Mouse (Mus musculus): ENCODE data around the gene Rftn1. TPM values are rescaled to one million over a fixed set of nuclear protein-coding genes. Genes with fewer than 3 reads are reported as not detected.

Rftn1 gene
- total RNA-seq, 1 experiment = 5.0 TPM

DNA sequence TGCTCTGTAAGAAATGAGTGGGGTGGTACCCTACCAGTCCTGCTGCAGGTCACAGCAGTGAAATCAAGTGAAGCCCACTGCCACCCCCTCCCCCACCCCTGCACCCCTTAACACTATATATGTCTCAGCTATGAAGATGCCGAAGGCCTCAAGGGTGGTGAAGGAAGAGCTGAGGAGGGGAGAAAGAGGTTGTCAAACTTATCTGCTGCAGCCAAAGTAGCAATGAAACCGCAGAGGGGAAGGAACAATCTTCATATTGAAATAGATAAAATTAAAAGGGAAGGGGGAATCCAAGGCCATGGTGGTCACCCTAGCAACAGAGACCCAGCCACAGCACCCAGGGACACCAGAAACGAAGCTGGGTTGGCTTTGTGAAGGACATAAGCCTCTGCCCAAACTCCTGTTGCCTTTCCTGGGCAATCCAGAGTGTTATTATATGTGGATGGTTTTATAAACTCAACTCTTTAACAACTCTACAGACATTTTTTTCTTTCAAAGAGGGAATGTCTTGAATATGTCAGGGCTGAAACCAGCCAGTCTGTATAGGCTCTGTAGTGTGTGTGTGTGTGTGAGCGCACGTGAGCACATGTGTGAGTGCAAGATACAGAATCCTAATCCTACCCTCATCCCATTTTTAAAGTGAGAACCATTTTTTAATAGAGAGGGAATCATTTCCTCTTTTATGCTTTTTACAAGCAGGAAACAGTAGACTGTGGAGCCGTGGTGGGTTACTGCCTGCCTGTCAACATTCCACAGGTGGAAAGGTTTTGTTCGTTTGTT is 119.5 kb downstream of the Rftn1 start:
- TF ChIP-seq MAFK (IDR thresholded peaks at IDR 0.05; ENCODE audit: insufficient read depth, low read depth, low read length) (no peak), CHD2 (IDR thresholded peaks at IDR 0.05; ENCODE audit: low read depth, low read length) (no peak), HCFC1 (IDR thresholded peaks at IDR 0.05; ENCODE audit: borderline replicate concordance, insufficient read depth, low read length) (no peak), ZC3H11A (IDR thresholded peaks at IDR 0.05; ENCODE audit: borderline replicate concordance, low read depth, low read length) (no peak), ZNF384 (IDR thresholded peaks at IDR 0.05; ENCODE audit: low read depth, low read length) (no peak)
- H3K27ac ChIP-seq (ENCODE audit: insufficient read depth, low read depth, low read length, poor library complexity, severe bottlenecking) = no peak overlapping the region
- no peak overlapping the region for H3K9ac ChIP-seq (ENCODE audit: insufficient read depth, low read depth, low read length, poor library complexity, severe bottlenecking)
- H3K4me1 ChIP-seq (ENCODE audit: control insufficient read depth in 2 of 2, insufficient read depth in 2 of 2, low read length in 2 of 2, poor library complexity in 1 of 2) = no peaks in the 10 kb centered on the region
- no peak overlapping the region for H3K4me3 ChIP-seq (ENCODE audit: insufficient read depth in 1 of 2, low read depth in 1 of 2, low read length in 2 of 2, poor library complexity in 1 of 2, severe bottlenecking in 1 of 2)
- DNase-seq (ENCODE audit: low read depth, low spot score) = no peak
- in situ Hi-C loops (cut with MboI; ENCODE audit: low sequenced_read_pairs in 2 of 2, unreplicated experiment in 2 of 2) = no loop called here
- no peaks in the 10 kb centered on the region for H3K36me3 ChIP-seq (ENCODE audit: control insufficient read depth, insufficient read depth, low read length, poor library complexity, severe bottlenecking)
- H3K9me3 ChIP-seq (ENCODE audit: control insufficient read depth, insufficient read depth, low read depth, low read length) = no peaks in the 10 kb centered on the region

DNA sequence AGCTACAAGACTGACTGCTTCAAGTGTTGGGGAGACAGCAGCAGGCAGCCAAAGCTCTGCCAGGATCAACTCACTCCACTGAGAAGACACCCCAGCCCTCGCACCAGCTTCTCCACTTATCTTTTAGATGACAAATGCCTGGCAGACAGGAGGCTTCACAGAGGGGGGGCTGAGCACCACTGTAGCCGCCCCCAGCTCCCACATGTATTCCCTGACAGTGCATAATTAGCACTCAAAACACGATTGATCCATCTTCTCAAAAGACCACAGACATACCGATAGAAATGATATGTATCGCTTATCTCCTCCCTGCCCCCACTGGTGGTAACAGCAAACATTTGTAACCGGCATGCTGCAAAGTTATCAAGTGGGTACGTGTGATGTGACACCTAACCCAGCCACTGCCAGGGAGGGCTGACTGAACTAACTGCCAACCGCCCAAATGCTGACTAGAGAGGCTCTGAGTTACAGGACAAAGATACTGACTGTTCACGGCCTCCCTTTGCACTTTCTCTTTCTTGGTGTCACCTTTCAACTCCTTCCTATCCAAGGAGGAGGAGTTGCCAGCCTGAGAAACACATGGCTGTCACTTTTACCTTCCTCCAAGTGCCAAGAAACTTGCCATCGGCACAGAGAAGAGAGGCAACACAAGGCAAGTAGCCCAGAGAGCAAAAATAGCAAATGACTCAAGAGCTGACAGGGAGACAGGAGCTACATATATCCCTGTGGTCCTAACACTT is 120.4 kb downstream of the Rftn1 start:
- H3K9ac ChIP-seq (ENCODE audit: insufficient read depth, low read depth, low read length, poor library complexity, severe bottlenecking) = no peak overlapping the region
- TF ChIP-seq HCFC1 (IDR thresholded peaks at IDR 0.05; ENCODE audit: borderline replicate concordance, insufficient read depth, low read length) = no peak
- TF ChIP-seq CHD2 (IDR thresholded peaks at IDR 0.05; ENCODE audit: low read depth, low read length) = no peak
- TF ChIP-seq MAFK (IDR thresholded peaks at IDR 0.05; ENCODE audit: insufficient read depth, low read depth, low read length) = no peak
- no peak for TF ChIP-seq ZC3H11A (IDR thresholded peaks at IDR 0.05; ENCODE audit: borderline replicate concordance, low read depth, low read length)
- TF ChIP-seq ZNF384 (IDR thresholded peaks at IDR 0.05; ENCODE audit: low read depth, low read length) = no peak
- H3K4me3 ChIP-seq (ENCODE audit: insufficient read depth in 1 of 2, low read depth in 1 of 2, low read length in 2 of 2, poor library complexity in 1 of 2, severe bottlenecking in 1 of 2) = no peak overlapping the region
- DNase-seq (ENCODE audit: low read depth, low spot score) = no peak
- no peaks in the 10 kb centered on the region for H3K4me1 ChIP-seq (ENCODE audit: control insufficient read depth in 2 of 2, insufficient read depth in 2 of 2, low read length in 2 of 2, poor library complexity in 1 of 2)
- in situ Hi-C loops (cut with MboI; ENCODE audit: low sequenced_read_pairs in 2 of 2, unreplicated experiment in 2 of 2) = no loop called here
- H3K36me3 ChIP-seq (ENCODE audit: control insufficient read depth, insufficient read depth, low read length, poor library complexity, severe bottlenecking) = no peaks in the 10 kb centered on the region
- H3K9me3 ChIP-seq (ENCODE audit: control insufficient read depth, insufficient read depth, low read depth, low read length) = no peaks in the 10 kb centered on the region
- H3K27ac ChIP-seq (ENCODE audit: insufficient read depth, low read depth, low read length, poor library complexity, severe bottlenecking) = no peak overlapping the region

DNA sequence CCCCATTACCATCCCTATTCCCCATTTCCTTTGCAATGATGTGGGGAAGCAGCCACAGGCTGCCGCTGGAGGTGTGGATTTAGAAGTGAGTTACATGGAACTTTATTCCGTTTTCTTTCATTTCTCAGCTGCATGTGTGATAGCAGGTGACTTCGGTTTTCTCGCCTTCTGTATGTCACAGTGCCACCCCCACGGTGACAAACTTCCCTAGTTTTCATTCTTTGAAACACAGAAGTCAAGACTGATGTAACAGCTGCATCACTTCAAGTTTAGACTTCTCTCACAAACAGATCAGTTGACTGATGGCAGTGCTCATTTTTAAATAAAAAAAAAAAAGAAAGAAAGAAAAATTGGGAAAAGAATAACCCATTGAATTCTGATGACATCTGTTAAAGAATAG is 121.3 kb downstream of the Rftn1 start:
- TF ChIP-seq MAFK (IDR thresholded peaks at IDR 0.05; ENCODE audit: insufficient read depth, low read depth, low read length) = no peak
- TF ChIP-seq HCFC1 (IDR thresholded peaks at IDR 0.05; ENCODE audit: borderline replicate concordance, insufficient read depth, low read length) = no peak
- no peak for TF ChIP-seq ZNF384 (IDR thresholded peaks at IDR 0.05; ENCODE audit: low read depth, low read length)
- no peak for TF ChIP-seq CHD2 (IDR thresholded peaks at IDR 0.05; ENCODE audit: low read depth, low read length)
- no peak for TF ChIP-seq ZC3H11A (IDR thresholded peaks at IDR 0.05; ENCODE audit: borderline replicate concordance, low read depth, low read length)
- no peak overlapping the region for H3K27ac ChIP-seq (ENCODE audit: insufficient read depth, low read depth, low read length, poor library complexity, severe bottlenecking)
- H3K4me3 ChIP-seq (ENCODE audit: insufficient read depth in 1 of 2, low read depth in 1 of 2, low read length in 2 of 2, poor library complexity in 1 of 2, severe bottlenecking in 1 of 2) = no peak overlapping the region
- in situ Hi-C loops (cut with MboI; ENCODE audit: low sequenced_read_pairs in 2 of 2, unreplicated experiment in 2 of 2) = no loop called here
- H3K4me1 ChIP-seq (ENCODE audit: control insufficient read depth in 2 of 2, insufficient read depth in 2 of 2, low read length in 2 of 2, poor library complexity in 1 of 2) = no peaks in the 10 kb centered on the region
- DNase-seq (ENCODE audit: low read depth, low spot score) = no peak
- no peak overlapping the region for H3K9ac ChIP-seq (ENCODE audit: insufficient read depth, low read depth, low read length, poor library complexity, severe bottlenecking)
- H3K9me3 ChIP-seq (ENCODE audit: control insufficient read depth, insufficient read depth, low read depth, low read length) = no peaks in the 10 kb centered on the region
- H3K36me3 ChIP-seq (ENCODE audit: control insufficient read depth, insufficient read depth, low read length, poor library complexity, severe bottlenecking) = no peaks in the 10 kb centered on the region

DNA sequence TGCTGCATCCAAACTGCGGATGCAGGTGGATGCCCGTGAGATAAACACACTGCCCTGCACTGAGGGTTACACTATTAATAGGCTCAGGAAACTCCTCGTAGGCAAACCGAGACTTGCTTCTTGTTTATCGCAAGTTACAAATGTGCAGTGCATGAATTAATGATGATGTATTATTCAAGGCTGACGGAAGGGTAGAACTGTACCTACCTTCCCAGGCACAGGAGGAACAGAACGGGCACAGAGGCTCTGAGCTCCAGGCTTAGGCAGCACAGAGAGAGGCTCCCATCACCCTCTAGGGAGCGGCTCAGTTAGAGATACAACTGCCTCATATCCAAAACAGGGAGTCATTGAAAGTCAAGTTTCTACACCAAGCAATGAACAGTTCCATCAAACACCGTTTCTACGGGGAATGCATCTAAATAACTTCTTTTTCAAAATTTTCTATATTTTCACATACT is 121.8 kb downstream of the Rftn1 start:
- TF ChIP-seq ZNF384 (IDR thresholded peaks at IDR 0.05; ENCODE audit: low read depth, low read length) = no peak
- no peak for TF ChIP-seq ZC3H11A (IDR thresholded peaks at IDR 0.05; ENCODE audit: borderline replicate concordance, low read depth, low read length)
- TF ChIP-seq CHD2 (IDR thresholded peaks at IDR 0.05; ENCODE audit: low read depth, low read length) = no peak
- TF ChIP-seq MAFK (IDR thresholded peaks at IDR 0.05; ENCODE audit: insufficient read depth, low read depth, low read length) = no peak
- no peak for TF ChIP-seq HCFC1 (IDR thresholded peaks at IDR 0.05; ENCODE audit: borderline replicate concordance, insufficient read depth, low read length)
- in situ Hi-C loops (cut with MboI; ENCODE audit: low sequenced_read_pairs in 2 of 2, unreplicated experiment in 2 of 2) = no loop called here

More for the DNA sequence above, 121.8 kb downstream of the Rftn1 start:
- no peaks in the 10 kb centered on the region for H3K4me1 ChIP-seq (ENCODE audit: control insufficient read depth in 2 of 2, insufficient read depth in 2 of 2, low read length in 2 of 2, poor library complexity in 1 of 2)
- no peaks in the 10 kb centered on the region for H3K9me3 ChIP-seq (ENCODE audit: control insufficient read depth, insufficient read depth, low read depth, low read length)
- DNase-seq (ENCODE audit: low read depth, low spot score) = no peak
- no peak overlapping the region for H3K9ac ChIP-seq (ENCODE audit: insufficient read depth, low read depth, low read length, poor library complexity, severe bottlenecking)
- no peaks in the 10 kb centered on the region for H3K36me3 ChIP-seq (ENCODE audit: control insufficient read depth, insufficient read depth, low read length, poor library complexity, severe bottlenecking)
- no peak overlapping the region for H3K27ac ChIP-seq (ENCODE audit: insufficient read depth, low read depth, low read length, poor library complexity, severe bottlenecking)
- no peak overlapping the region for H3K4me3 ChIP-seq (ENCODE audit: insufficient read depth in 1 of 2, low read depth in 1 of 2, low read length in 2 of 2, poor library complexity in 1 of 2, severe bottlenecking in 1 of 2)
